Mouse (Mus musculus) CH12.LX (cell line): ENCODE measurements around the gene Fbxo36. TPM values are rescaled to one million over a fixed set of nuclear protein-coding genes. Genes with fewer than 3 reads are reported as not detected.

Source experiments
- DNase-seq: peaks from one replicate; pipeline ENCODE4 v3.0.0-alpha.2; 2013; ENCODE audit errors: extremely low read depth
- H3K27ac ChIP-seq: 2 replicates; pipeline ENCODE4 v1.5.1; 2012; ENCODE audit warnings: low read depth, mild to moderate bottlenecking, control low read depth, moderate library complexity; ENCODE audit not compliant: insufficient read depth
- H3K27me3 ChIP-seq: replicated peaks from 2 replicates; pipeline ENCODE3; 2012; ENCODE audit warnings: inconsistent platforms
- H3K36me3 ChIP-seq, 2 experiments: replicated peaks in 1 of 2; 2 replicates each; pipeline versions ENCODE3 to v1.6.1; 2012; ENCODE audit warnings: inconsistent platforms in 1 of 2, low read length in 1 of 2, mild to moderate bottlenecking in 1 of 2, mixed read lengths in 1 of 2, moderate library complexity in 1 of 2; ENCODE audit not compliant: control insufficient read depth in 1 of 2, insufficient read depth in 1 of 2
- H3K4me1 ChIP-seq, 2 experiments: 2 replicates each; pipeline ENCODE4 v1.6.1; 2012; ENCODE audit warnings: inconsistent platforms in 1 of 2, moderate library complexity in 1 of 2; ENCODE audit not compliant: insufficient read depth in 2 of 2, control insufficient read depth in 1 of 2
- H3K4me2 ChIP-seq: 2 replicates; pipeline ENCODE4 v1.6.1; 2012; ENCODE audit warnings: low read depth, mild to moderate bottlenecking, control low read depth; ENCODE audit not compliant: poor library complexity, insufficient read depth, severe bottlenecking
- H3K4me3 ChIP-seq, 3 experiments: fragments of 150-350 bp in 1 of 3; sonication (generic) in 1 of 3; replicated peaks in 1 of 3; 2 replicates each; pipeline versions ENCODE3 to v1.5.1; 2011 to 2012; ENCODE audit warnings: low read depth in 2 of 3, low read length in 2 of 3, mild to moderate bottlenecking in 2 of 3, moderate library complexity in 2 of 3, control low read depth in 1 of 3, improper control_type of control experiment in 1 of 3, inconsistent platforms in 1 of 3, mixed read lengths in 1 of 3; ENCODE audit not compliant: poor library complexity in 1 of 3
- H3K79me2 ChIP-seq: replicated peaks from 2 replicates; pipeline ENCODE4 v1.6.1; 2012; ENCODE audit warnings: mild to moderate bottlenecking, moderate library complexity; ENCODE audit not compliant: control insufficient read depth, poor library complexity, insufficient read depth, severe bottlenecking; ENCODE audit errors: extremely low read depth
- H3K9ac ChIP-seq: 2 replicates; pipeline ENCODE4 v1.6.1; 2012; ENCODE audit warnings: low read depth, mild to moderate bottlenecking, control low read depth, moderate library complexity; ENCODE audit not compliant: insufficient read depth
- H3K9me3 ChIP-seq: replicated peaks from 2 replicates; pipeline ENCODE3; 2012; ENCODE audit warnings: low read length, inconsistent platforms, mixed read lengths
- CHD2 ChIP-seq: IDR thresholded peaks from 2 replicates; pipeline ENCODE4 v1.6.1; 2011; ENCODE audit warnings: low read length, improper control_type of control experiment
- CTCF ChIP-seq, 2 experiments: IDR thresholded peaks in 1 of 2; conservative IDR thresholded peaks in 1 of 2; 2 replicates each; pipeline ENCODE4 v1.5.1; 2011 to 2012; ENCODE audit warnings: low read depth in 2 of 2, low read length in 2 of 2, improper control_type of control experiment in 1 of 2, inconsistent platforms in 1 of 2, mild to moderate bottlenecking in 1 of 2, moderate library complexity in 1 of 2
- EP300 ChIP-seq: IDR thresholded peaks from 2 replicates; pipeline ENCODE4 v1.6.1; 2011; ENCODE audit warnings: low read length, improper control_type of control experiment
- ETS1 ChIP-seq: conservative IDR thresholded peaks from 2 replicates; pipeline ENCODE4 v1.6.1; 2012; ENCODE audit warnings: low read depth, mild to moderate bottlenecking, inconsistent platforms, low read length, improper control_type of control experiment, moderate library complexity
- GABPA ChIP-seq: IDR thresholded peaks from 2 replicates; pipeline ENCODE4 v1.6.1; 2012; ENCODE audit warnings: low read depth, low read length, improper control_type of control experiment, inconsistent platforms; ENCODE audit not compliant: insufficient replicate concordance
- KAT2A ChIP-seq: IDR thresholded peaks from 2 replicates; pipeline ENCODE4 v1.6.1; 2012; ENCODE audit warnings: low read length, improper control_type of control experiment, inconsistent platforms; ENCODE audit not compliant: insufficient replicate concordance
- MAFK ChIP-seq: IDR thresholded peaks from 2 replicates; pipeline ENCODE4 v1.6.1; 2011; ENCODE audit warnings: low read length, improper control_type of control experiment; ENCODE audit not compliant: insufficient replicate concordance
- MXI1 ChIP-seq: IDR thresholded peaks from 2 replicates; pipeline ENCODE4 v1.6.1; 2011; ENCODE audit warnings: mild to moderate bottlenecking, low read depth, low read length, improper control_type of control experiment
- MYC ChIP-seq: IDR thresholded peaks from 2 replicates; pipeline ENCODE4 v1.6.1; 2011; ENCODE audit warnings: low read depth, mild to moderate bottlenecking, improper control_type of control experiment, low read length
- NELFE ChIP-seq: IDR thresholded peaks from 2 replicates; pipeline ENCODE4 v1.6.1; 2011; ENCODE audit warnings: low read depth, low read length, improper control_type of control experiment
- PAX5 ChIP-seq: IDR thresholded peaks from 2 replicates; pipeline ENCODE4 v1.6.1; 2012; ENCODE audit warnings: low read length, inconsistent platforms, mixed read lengths
- POLR2AphosphoS2 ChIP-seq: IDR thresholded peaks from 2 replicates; pipeline ENCODE4 v1.6.1; 2011; ENCODE audit warnings: low read depth, low read length, improper control_type of control experiment
- RAD21 ChIP-seq: IDR thresholded peaks from 2 replicates; pipeline ENCODE4 v1.6.1; 2011; ENCODE audit warnings: low read depth, mild to moderate bottlenecking, low read length, improper control_type of control experiment, moderate library complexity
- RCOR1 ChIP-seq: conservative IDR thresholded peaks from 2 replicates; pipeline ENCODE4 v1.6.1; 2012; ENCODE audit warnings: low read depth, mild to moderate bottlenecking, inconsistent platforms, low read length, improper control_type of control experiment
- SIN3A ChIP-seq: IDR thresholded peaks from 2 replicates; pipeline ENCODE4 v1.6.1; 2012; ENCODE audit warnings: low read length, improper control_type of control experiment, inconsistent platforms
- SMC3 ChIP-seq: IDR thresholded peaks from 2 replicates; pipeline ENCODE4 v1.6.1; 2011; ENCODE audit warnings: low read depth, low read length, improper control_type of control experiment
- UBTF ChIP-seq: IDR thresholded peaks from 2 replicates; pipeline ENCODE4 v1.6.1; 2012; ENCODE audit warnings: low read depth, mild to moderate bottlenecking, inconsistent platforms, low read length, improper control_type of control experiment, moderate library complexity
- USF1 ChIP-seq: IDR thresholded peaks from 2 replicates; pipeline ENCODE4 v1.6.1; 2014; ENCODE audit warnings: low read depth, mild to moderate bottlenecking, inconsistent platforms, low read length, improper control_type of control experiment
- ZC3H11A ChIP-seq: IDR thresholded peaks from 2 replicates; pipeline ENCODE4 v1.6.1; 2012; ENCODE audit warnings: low read depth, mild to moderate bottlenecking, inconsistent platforms, low read length, improper control_type of control experiment
- ZKSCAN1 ChIP-seq: IDR thresholded peaks from 2 replicates; pipeline ENCODE4 v1.6.1; 2012; ENCODE audit warnings: low read depth, inconsistent platforms, low read length, improper control_type of control experiment, borderline replicate concordance
- ZMIZ1 ChIP-seq: IDR thresholded peaks from 2 replicates; pipeline ENCODE4 v1.6.1; 2012; ENCODE audit warnings: low read depth, mild to moderate bottlenecking, inconsistent platforms, low read length, improper control_type of control experiment
- ZNF384 ChIP-seq: IDR thresholded peaks from 2 replicates; pipeline ENCODE4 v1.6.1; 2012; ENCODE audit warnings: low read depth, low read length, improper control_type of control experiment, inconsistent platforms
- dilution Hi-C: fragments of 300-500 bp; cut with MboI; formaldehyde crosslinking; loops from 2 replicates; pipeline ENCODE4 v1.14.3; 2020; ENCODE audit warnings: low sequenced_read_pairs; ENCODE audit not compliant: extremely low pct_unique_long_range_greater_than_20kb, extremely low pct_ligation_motif_present
- in situ Hi-C: fragments of 300-500 bp; cut with MboI; formaldehyde crosslinking; loops from 3 replicates; pipeline ENCODE4 v1.14.3; 2019; ENCODE audit warnings: low sequenced_read_pairs, low pct_ligation_motif_present, low pct_unique_long_range_greater_than_20kb, mixed read lengths
- polyA plus RNA-seq: library from polyadenylated mRNA; unstranded; fragments of >175 nt; gene quantifications from 2 replicates; pipeline ENCODE4 v1.2.1, GENCODE M21; 2012; ENCODE audit warnings: low read depth; ENCODE audit not compliant: insufficient read length
- total RNA-seq, 2 experiments: library from RNA; depleted of rRNA; stranded (reverse); fragments of 300-350 nt in 1 of 2; fragments of >200 nt in 1 of 2; gene quantifications; 2 replicates each; pipeline ENCODE4 v1.2.3; 2012 to 2014

The Fbxo36 gene
- total and polyA plus RNA-seq, 3 experiments, result 2.5 to 3.8 (median 3.0) TPM

DNA sequence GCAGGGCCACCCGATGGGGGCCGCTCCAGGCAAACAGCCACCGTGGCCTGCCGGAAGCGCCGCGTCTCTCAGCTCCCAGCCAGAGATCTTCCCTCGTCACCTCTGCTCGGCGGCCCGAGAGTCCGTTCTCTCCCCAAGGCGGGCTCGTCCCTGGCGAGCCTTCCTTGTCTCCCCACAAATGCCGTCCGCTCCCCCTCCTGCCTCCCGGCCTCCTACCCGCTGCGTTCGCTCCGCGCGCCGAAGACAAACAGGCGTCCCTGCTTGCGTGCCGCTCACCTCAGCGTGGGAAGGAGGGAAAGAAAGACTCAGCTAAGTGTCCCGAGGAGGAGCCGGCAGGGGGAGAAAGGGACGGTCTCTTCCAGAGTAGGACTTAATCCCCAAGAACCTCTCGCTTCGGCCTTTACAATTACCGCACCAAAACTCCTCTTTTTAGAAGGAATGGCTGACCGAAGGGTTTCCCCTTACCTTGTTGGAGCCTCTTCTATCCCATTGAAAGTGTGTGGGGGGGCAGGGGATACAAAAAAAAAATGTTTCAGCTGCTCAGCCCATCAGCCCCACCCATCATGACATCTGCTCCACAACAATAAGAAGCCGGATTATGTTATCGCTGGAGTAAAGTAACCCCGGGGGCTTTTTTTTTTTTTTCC, 500 bp downstream of the Fbxo36 start, which contains the start of gene Trip12 (continued):
- no peak for TF ChIP-seq CTCF (conservative IDR thresholded peaks at IDR 0.05 in 1 of 2, IDR thresholded peaks at IDR 0.05 in 1 of 2; ENCODE audit: low read depth in 2 of 2, low read length in 2 of 2)
- no peak for TF ChIP-seq ETS1
- no peak for TF ChIP-seq PAX5
- TF ChIP-seq USF1, result no peak
- no peak for TF ChIP-seq EP300
- no peak for TF ChIP-seq GABPA
- TF ChIP-seq UBTF, result peak; percentile 66; the same call in 1 of the 2 replicates
- no peak for TF ChIP-seq SIN3A
- TF ChIP-seq ZMIZ1, result no peak
- TF ChIP-seq MYC, result no peak

DNA sequence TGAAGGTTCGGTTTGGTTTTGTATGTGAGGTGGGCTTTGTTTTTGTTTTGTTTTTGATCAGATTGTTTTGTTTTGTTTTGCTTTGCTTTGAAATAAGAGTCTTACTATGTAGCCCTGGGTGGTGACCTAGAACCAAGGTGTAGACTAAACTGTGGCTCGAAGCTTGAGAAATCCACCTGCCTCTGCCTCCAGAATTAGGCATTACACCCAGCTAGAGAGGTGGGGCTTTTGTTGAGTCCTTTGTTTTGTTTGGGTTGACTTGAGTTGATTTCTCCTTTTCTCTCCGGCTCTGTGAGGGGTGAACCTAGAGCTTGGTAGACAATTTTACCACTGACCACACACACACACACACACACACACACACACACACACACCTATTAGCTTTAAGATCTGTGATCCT, 1.4 kb downstream of the Fbxo36 start:
- H3K36me3 ChIP-seq, result peaks cover 0 to 3% of the 10 kb centered on the region in 2 experiments
- dilution Hi-C loops (no loop called here), in situ Hi-C loops (no loop called here)
- no peaks in the 10 kb centered on the region for H3K27me3 ChIP-seq
- H3K4me3 ChIP-seq, result no peak overlapping the region
- no peak for DNase-seq
- TF ChIP-seq ZNF384, result no peak
- no peak overlapping the region for H3K27ac ChIP-seq
- H3K4me1 ChIP-seq, result peaks cover 0 to 13% of the 10 kb centered on the region in 2 experiments; a peak in 2 of 4 replicates
- H3K9me3 ChIP-seq, result no peaks in the 10 kb centered on the region
- peaks cover 33% of the 10 kb centered on the region for H3K79me2 ChIP-seq
- peak overlapping the region; percentile 99; the same call in 1 of the 2 replicates for H3K9ac ChIP-seq
- H3K4me2 ChIP-seq, result no peak overlapping the region; the same call in 1 of the 2 replicates

GRCm38 (mm10) chr1:84843366-84843765, 3.7 kb downstream of the Fbxo36 start:
- TF ChIP-seq RCOR1 (no peak), MAFK (no peak), SIN3A (no peak), KAT2A (no peak), ZKSCAN1 (no peak), MXI1 (no peak), SMC3 (no peak), EP300 (no peak), RAD21 (no peak), POLR2AphosphoS2 (no peak), CHD2 (no peak), ZC3H11A (no peak), NELFE (no peak)
- peaks cover 0 to 9% of the 10 kb centered on the region in 2 experiments for H3K36me3 ChIP-seq
- no peak for DNase-seq
- dilution Hi-C loops (no loop called here), in situ Hi-C loops (no loop called here)
- peaks cover 0 to 3% of the 10 kb centered on the region in 2 experiments; a peak in 1 of 4 replicates for H3K4me1 ChIP-seq
- H3K79me2 ChIP-seq, result peaks cover 12% of the 10 kb centered on the region
- no peak overlapping the region for H3K9ac ChIP-seq
- no peaks in the 10 kb centered on the region for H3K27me3 ChIP-seq
- H3K4me3 ChIP-seq, result no peak overlapping the region
- H3K27ac ChIP-seq, result no peak overlapping the region
- no peak overlapping the region for H3K4me2 ChIP-seq
- H3K9me3 ChIP-seq, result no peaks in the 10 kb centered on the region
